Mouse (Mus musculus) mesoderm, embryonic 11.5 days (tissue): ENCODE data around the gene Lcmt2.
"Not testable (repeated sequence)": the region's sequence is repeated elsewhere in the genome, so short reads cannot be mapped to it uniquely, and the experiment has no call there.

Experiments
- DNase-seq: peaks from one replicate; pipeline ENCODE4 v3.0.0-alpha.2; 2012; ENCODE audit warnings: low read depth, low spot score

Lcmt2 gene

DNA sequence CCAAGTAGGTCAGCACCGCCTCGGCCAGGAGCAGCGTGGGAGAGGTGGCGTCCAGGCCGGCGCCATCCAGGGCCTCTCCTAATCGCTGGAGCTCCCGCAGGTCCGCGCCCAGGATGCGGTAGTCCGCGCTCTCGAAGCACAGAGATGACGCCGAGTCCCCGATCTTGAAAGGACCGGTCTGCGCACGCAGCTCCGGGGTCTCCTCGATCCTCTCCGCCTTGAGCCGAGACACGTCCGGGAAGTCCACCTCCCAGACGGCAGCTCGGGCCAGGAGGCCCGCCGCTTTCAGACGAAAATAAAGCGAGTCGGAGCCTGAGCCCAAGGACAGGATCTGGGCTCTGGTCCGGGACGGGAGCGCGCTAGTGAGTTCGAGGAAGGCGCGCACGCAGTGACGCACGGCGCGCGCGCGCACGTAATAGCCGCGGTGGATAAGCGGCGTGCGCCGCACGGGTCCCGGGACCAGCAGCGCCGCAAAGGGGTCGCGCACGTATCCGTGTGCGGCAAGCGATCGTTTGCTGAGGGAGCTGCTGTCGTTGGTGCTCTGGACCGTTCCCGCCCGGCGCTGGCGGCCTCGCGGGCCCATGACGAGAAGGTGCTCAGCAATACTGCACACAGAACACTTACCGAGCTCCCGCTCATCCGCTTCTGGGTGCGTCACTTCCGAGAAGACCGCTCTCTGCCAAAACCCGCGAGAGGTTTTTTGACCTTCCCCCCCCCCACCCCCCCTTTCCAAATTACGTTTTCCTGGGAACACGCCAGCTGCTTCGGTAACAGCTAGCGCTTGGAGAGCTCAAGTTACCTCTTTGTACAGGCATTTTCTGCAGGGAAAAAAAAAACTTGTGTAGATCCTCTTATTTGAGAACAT lies at the start of gene Lcmt2, which contains the start of gene Adal:
Lcmt2 (minus strand) TSS at position 636 of the 865 bp plus-strand sequence.
Adal (plus strand) TSS at position 411 of the 865 bp plus-strand sequence.
- peak; percentile 92 for DNase-seq

DNA sequence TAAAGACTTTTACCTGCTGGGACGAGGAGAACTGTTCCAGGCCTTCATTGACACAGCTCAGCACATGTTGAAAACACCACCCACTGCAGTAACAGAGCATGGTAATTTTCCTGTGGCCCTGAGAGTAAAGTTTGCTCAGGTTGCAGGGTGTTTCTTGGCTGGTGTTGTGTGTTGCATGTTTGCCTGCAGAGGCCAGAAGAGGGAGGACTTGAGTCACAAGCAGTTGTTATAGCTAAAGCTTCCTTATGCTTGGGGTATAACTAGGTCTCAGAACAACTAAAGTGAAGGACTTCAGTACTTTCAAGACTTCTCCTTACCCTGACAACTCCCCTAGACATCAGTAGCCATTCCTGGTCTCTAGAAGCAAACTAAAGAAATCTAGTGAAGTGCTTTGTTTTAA lies 48.1 kb upstream of the Lcmt2 start:
- DNase-seq, result no peak

DNA sequence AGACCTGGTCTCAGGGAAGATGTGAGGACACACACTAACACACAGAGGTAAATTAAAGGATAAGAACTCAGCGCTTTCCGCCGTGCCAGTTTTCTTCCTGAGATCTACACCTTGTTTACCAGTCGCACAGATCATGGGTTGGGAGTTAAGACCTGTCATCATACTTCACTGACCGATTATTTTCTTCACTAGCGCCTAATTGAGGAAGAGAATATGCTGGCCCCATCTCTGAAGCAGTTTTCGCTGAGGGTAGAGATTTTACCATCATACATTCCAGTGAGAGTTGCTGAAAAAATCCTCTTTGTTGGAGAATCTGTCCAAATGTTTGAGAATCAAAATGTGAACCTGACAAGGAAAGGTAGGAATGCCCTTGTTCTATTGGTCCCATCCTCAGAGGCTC lies 43.7 kb upstream of the Lcmt2 start:
- DNase-seq, result no peak

- no peak for DNase-seq
Observed at GRCm38 (mm10) chr2:121183431-121183830, 43.0 kb upstream of the Lcmt2 start.

GRCm38 (mm10) chr2:121178828-121179479 lies 38.5 kb upstream of the Lcmt2 start:
- no peak for DNase-seq

DNA sequence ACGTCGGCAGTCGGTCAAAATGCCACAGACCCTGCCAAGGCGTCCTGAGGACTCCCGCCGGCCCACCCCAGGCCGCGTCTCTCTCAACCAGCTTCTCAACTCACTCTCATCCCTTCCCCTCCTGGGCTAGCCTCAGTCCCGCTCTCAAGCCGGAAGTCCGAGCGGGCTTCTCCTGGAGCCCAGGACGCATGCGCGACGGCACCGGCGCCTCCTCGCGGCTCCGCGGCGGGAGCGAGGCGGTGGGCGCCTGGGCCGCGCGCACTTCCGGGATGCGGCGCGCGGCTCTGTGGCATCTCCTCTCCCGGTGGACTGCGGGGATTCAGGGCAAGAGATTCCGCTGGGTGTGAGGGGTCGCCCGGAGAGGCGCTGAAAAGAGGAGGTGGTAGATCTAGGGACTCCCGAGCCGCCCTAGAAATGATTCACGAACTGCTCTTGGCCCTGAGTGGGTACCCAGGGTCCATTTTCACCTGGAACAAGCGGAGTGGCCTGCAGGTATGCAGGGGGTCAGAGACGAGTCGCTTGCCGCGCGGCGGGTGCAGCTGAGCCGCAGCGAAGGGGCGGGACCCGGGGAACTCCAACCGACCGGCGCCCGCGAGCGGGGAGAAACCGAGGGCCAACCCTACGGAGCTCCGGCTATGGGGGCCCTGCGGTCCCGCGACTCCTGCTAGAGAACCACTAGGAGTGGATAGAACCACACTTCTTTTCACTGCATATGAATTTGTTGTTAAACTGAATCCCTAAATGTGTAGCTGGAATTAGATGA lies 30.7 kb upstream of the Lcmt2 start, which contains the start of gene Zscan29:
Zscan29 (minus strand) TSS at position 146 of the 763 bp plus-strand sequence.
- peak; percentile 94 for DNase-seq

- peak; percentile 29 for DNase-seq
Observed at GRCm38 (mm10) chr2:121170481-121170971, 30.1 kb upstream of the Lcmt2 start, which contains the start of gene Tubgcp4. TSS of gene Tubgcp4 (plus strand) at chr2:121170654.

DNA sequence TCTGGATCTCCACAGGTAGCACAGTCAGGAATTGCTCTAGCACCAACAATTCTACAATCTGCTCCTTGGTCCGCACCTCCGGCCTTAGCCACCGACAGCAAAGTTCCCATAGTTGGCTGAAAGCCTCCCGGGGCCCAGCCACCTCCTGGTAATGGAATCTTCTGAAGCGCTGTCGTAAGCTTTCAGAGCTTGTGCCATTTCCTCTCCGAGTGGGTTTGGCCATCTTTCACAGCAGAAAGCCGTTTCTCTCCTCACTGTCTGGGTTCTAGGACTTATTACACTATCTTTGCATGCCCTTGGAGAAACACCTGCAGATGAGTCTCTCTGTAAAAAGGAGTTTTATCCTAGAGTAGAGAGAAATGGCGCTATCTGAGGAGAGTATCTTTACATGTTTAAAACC lies 29.4 kb upstream of the Lcmt2 start:
- DNase-seq, result no peak

DNA sequence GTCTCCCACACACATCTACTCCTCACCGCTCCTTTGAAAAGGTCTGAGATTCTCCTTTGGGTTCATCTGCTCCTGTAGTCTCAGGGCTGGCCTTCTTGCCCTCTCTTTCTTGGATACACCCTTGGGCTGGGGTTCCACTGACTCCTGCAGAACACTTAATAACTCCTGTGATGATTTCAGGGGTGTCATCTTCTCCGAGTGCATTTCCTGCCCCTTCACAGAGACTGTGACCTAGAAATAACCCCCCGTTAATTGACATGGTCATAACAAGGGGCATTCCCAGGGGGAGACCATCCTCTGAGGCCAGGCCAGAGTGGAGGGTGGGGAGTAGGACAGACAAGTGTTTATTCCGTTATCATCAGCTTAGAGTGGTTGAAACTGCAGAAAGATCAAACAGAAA lies 28.7 kb upstream of the Lcmt2 start:
- no peak for DNase-seq

DNA sequence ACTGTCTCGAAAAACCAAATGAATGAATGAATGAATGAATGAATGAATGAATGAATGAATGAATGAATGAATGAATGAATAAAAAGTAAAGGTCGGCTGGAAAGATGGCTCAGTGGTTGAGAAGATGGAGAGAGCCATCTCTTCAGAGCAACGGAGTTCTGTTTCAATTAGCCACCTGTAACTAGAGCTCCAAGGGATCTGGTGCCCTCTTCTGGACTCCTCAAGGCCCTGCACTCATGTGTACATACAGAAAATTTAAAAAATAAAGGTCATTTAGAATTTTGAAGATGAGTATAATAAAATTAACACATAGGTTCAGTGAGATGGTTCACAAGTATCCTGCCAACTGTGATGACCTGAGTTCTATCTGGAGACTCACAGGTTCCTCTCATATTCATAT lies 12.6 kb upstream of the Lcmt2 start:
- no peak for DNase-seq

- DNase-seq, result no peak
Observed at GRCm38 (mm10) chr2:121149679-121150078, 9.2 kb upstream of the Lcmt2 start.

- no peak for DNase-seq
Observed at GRCm38 (mm10) chr2:121142415-121142814, 2.0 kb upstream of the Lcmt2 start.

- no peak for DNase-seq
Observed at GRCm38 (mm10) chr2:121141216-121142035, 973 bp upstream of the Lcmt2 start.

GRCm38 (mm10) chr2:121139266-121140017 lies 1.0 kb downstream of the Lcmt2 start:
- peak; percentile 31 for DNase-seq

DNA sequence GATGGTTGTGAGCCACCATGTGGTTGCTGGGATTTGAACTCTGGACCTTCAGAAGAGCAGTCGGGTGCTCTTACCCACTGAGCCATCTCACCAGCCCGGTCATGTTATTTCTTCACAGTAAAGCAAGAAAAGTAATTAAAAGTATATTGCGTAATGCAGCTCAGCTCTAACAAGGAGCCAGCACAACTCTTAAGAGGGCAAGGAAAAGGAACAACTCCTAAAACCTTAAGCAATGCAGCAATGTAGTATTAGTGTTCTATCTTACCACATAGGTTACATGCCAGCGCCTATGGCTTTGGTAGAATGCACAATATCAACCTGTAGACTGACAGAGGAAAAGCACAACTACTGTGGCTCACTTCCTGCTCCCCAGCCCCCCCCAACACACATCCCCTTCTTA lies 3.1 kb downstream of the Lcmt2 start:
- no peak for DNase-seq

DNA sequence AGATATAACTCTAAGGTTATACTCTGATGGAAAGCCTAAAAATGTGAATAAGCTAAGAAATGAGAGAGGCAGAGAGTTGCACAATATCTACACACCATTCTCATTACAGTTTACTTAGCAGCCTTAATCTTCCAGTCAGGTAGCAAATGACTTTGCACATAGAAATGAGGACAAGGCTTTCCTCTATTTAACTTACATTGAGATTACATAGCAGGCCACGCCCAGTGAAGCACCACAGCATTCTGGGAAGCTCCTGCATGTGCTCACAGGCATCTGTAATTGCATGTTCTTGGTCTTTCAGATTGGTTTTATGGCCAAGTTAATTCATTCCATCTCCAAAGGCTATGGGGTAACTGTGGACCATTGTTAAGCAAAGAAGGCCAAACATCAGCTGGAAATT lies 7.6 kb downstream of the Lcmt2 start:
- no peak for DNase-seq

DNA sequence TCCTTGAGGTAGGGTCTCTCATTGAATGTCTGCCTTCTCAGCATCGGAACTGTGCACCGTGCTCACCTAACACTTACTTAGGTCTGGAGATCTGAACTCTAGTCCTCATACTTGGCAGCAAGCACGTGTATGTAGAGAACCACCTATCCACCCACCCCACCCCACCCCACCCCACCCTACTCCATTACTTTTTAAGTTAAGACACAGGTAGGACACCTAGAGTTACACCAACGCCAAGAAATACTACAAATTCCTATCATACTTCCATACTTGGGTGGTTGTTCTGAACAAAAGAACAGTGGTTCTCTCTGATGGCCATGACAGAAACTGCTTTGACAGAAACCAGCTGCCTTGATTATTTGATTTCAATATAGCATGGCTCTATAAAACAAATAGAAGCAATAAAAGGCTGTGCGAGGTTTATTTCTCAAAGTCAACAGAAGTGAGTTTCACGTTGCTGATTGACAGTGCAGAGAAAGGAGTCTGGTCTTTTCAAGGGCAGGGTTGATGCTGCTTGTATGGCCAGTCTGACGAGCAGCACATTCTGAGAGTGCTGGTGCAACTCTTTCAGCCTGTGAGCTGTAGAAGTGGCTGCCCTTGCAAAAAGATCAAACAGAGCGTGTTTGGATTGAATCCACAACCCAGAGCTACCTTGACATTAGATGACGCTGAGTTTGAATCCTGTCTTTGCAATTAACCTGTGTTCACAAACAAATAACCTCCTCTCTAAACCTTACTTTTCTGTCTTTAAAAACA lies 11.4 kb downstream of the Lcmt2 start:
- DNase-seq, result no peak

GRCm38 (mm10) chr2:121127536-121127935 lies 12.9 kb downstream of the Lcmt2 start:
- no peak for DNase-seq

DNA sequence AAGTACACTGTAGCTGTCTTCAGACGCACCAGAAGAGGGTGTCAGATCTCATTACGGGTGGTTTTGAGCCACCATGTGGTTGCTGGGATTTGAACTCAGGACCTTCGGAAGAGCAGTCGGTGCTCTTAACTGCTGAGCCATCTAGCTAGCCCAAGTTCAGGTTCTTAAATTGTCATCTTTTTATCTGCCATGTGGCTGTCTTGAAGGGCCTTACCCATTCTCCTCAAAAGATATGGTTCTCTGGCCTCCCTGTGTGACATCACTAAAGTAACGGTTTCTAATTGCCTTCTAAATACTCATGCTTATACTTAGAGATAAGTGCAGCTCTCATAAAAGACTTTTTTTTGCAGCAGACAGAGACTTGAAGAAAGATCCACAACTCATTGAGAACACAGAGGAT lies 14.2 kb downstream of the Lcmt2 start:
- not testable (repeated sequence) for DNase-seq
